Mouse (Mus musculus): ENCODE measurements at regions not wholly inside any gene's neighbourhood (a gene's known extent, or its start where the extent isn't known, plus 50 kb on each side); places are given as distances from the start of the nearest gene placed in this dataset.

DNA sequence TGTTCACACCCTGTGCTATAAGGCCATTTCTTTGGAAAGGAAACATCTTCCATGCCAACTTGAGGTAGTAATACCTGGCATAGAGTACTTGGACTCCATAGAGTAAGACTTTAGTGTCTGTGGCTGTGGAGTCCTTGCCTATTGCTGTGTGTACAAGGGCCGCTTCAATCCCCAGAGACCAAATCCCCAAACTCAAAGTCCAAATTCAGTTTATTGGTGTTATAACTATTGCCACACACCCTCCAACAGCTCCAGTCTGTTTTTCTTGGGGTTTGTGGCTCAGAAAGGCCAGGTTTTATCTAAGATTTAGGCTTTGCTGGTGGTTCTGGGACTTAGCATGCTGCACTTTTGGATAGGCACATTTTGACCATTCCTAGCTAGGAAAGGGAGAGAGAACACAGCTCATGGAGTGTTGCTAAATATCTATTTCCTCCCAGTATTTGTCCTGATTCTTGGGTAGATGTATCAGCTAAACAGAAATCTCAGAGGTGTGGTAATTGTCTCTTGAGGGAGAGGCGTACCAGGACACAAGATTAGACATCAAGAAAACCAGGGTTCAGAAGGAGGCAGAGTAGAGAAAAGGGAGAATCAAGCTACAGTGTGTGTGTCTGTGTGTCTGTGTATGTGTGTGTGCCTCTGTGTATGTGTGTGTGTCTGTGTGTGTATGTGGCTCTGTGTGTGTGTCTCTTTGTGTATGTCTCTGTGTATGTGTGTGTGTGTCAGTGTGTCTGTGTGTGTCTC is 65.3 kb upstream of the Parp11 start:
- no peak for DNase-seq (ENCODE audit: low read depth)

DNA sequence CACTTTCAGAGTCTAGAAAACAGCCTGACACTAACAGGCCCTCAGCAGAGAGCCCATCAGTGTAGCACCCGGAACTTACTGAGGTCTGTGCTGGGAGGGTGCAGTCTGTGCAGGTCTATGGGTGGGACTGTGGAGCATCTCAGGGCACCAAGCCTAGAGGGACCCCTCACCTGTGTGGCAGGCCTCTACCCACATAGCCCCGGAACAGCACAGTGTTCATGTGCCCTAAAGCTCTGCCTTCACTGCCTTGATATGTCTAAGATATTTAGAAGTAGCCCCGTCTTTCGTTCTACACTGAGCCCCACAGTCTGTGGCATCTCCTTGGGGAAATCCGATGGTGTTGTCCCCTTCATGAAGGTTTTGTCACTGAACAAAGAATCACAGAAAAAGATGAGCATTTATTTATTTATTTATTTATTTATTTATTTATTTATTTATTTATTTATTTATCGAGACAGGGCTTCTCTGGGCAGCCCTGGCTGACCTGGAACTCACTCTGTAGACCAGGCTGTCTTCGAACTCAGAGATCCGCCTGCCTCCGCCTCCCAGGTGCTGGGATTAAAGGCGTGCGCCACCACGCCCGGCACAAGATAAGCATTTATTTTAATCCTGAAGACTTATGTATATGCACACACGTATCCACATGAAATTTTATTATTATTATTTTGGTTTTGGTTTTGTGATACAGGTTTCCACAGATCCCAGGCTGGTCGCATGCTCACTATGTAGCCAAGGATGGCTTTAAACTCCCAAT is 55.2 kb upstream of the Parp11 start:
- no peak for DNase-seq (ENCODE audit: low read depth)

DNA sequence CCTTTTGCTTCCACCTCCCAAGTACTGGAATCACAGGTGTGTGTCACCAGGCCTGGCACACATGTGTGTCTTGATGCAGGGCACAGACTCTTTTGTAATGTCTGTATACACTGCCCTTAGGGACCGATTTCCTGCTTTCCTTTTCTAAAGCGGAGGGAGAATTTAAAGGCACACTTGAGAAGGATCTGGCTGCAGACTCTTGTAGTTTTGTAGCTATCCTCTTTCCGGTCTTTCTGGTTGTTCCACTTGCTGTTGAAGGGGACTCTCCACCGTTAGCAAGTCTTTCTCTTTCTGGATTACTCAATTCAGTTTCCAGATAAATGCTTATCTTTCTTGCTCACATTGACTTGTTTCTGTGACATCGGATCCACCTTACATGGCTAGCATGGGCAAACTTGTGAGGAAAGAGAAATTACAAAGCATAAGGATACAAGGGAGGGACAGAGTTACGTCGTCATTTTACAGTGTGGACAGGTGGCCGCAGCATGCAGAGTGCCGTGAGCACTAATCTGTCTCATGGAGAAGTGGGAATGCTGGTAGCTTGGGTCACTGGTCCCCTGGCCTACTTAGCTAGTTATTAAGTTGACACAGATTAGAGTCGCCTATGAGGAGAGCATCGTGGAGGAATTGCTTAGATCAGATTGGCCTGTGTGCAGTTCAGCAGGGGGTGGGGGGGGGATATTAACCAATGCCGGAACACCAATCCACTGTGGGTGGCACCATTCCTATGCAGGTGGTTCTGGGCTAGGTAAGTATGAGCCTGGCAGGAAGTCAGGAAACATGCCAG is 54.4 kb upstream of the Parp11 start:
- DNase-seq (ENCODE audit: low read depth) = no peak

DNA sequence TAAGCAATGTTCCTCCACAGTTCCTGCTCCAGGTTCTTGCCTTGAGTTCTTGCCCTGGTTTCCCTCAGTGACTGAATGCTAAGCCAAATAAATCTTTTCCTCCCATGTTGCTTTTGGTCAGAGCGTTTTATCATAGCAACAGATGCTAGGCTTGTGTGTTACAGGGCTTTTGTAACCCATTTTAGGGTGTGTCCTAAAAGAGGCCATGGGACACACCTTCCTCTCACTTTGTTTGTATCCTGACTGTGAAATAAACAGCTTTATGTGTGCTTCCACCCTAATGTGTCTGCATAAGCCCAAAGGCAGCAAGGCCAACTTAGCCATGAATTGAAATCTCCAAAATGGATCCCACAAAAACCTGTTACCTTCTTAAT is 53.9 kb upstream of the Parp11 start:
- DNase-seq (ENCODE audit: low read depth) = no peak

DNA sequence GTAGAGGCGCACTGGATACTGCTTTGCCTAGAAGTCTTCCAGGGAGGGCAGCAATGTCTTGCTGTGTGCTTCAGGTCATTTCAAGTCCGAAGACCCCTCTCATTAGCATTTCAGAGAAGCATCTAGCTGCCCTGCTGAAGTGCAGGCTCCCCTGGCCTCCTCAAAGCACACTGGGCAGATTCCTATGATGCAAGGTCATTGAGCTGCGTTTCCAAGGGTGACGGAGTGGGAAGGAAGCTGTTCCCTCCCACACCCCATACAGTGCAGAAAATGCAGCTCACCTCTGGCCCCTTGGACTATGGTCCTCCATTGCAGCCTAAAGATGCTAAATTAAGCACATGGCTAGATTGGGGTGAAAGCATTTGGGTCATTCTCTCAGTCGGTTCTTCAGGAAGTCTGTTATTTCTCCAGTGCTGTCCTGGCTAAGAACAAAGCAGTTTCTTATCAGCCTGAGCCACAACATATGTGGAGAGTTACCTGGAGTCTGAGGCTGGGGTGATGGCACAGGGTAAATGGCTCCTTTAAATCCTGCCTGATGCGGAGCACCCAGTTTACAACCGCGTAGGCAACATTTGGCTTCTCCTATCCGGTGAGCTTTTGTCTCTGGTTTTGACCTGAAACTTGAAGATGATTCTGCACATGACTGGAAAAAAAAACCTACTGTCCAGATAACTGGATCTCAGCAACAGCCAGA is 52.6 kb upstream of the Parp11 start:
- no peak for DNase-seq (ENCODE audit: low read depth)

Measured in naive thymus-derived CD4-positive, alpha-beta T cell, adult 2 months (primary cell).